Mouse (Mus musculus): ENCODE measurements at regions not wholly inside any gene's neighbourhood (a gene's known extent, or its start where the extent isn't known, plus 50 kb on each side); places are given as distances from the start of the nearest gene placed in this dataset.

DNA sequence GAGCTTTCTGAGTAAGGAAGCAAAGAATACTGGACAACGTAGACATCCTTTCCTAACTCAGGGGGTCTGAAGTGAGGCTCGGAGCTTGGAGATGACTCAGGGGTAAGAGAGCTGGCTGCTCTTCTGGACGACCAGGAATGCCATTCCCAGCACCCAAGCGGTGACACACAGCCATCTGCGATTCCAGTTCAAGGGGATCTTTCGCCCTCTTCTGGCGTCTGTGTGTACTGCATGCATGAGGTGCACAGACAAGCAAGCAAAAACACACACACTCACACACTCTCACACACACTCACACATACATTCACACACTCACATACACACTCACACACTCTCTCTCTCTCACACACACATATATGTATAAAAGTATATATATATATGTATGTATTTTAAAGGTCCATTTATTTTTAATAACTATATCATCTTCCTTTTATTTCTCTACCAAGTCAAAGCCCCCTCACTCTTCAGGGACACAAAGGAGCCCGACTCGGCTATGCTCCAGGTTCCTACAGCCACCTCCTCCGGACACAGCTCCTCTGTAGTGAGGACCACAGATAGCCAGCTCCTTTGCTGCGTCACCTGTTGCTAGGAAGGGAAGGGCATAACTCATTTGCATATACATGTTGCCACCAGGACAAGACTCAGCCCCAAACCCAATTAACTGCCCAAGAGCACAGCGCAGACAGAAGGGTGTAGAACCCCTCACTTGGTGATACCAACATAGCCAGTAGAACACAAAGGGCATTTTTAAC is 91.9 kb upstream of the Smad3 start:
- DNase-seq, result no peak

DNA sequence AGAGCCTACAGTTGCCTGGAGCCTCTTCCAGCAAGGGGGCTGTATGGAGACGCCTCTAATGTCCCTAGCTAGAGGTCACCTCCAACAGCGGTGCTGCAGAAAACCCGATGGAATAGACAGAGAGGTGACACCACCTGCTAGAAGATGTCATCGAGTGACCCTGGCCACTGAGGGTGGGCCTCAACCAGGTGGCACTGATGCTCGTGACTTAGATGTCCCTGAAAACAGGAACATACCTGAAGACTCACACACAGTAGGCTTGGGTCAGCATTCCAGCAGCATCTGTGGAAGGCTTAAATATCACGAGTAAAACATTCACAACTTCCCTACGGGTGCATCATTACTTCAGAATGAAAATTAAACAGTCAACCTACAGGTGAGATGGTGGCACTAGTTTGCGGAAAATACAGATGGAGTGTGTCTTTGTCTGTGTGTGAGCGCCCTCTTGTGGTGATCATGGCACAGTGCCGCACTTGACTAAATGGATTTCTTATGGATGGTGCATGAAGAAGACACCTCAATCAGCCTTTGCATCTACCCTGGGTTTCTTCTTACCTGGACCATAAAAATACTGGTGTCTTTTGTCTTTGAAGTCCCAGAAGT is 86.2 kb upstream of the Smad3 start:
- peak; percentile 69 for DNase-seq

DNA sequence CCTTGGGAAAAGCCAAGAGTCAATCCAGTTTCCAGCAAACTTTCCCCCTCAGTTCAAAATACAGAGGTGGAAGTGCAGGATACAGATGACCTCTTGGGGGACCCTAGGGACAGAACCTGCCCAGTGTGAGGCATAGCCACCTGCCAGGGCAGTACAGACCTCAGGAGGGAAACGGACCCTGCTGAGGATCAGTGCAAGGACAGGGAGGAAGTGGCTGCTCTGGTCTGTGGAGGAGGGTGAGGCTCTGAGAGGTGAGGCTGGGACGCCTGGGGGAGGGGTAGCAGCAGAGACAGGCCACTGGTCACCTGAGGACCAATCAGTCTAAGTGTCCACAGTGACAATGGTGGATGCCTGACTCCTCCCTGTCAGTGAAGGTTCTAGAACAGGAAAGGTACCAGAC is 85.6 kb upstream of the Smad3 start:
- no peak for DNase-seq

DNA sequence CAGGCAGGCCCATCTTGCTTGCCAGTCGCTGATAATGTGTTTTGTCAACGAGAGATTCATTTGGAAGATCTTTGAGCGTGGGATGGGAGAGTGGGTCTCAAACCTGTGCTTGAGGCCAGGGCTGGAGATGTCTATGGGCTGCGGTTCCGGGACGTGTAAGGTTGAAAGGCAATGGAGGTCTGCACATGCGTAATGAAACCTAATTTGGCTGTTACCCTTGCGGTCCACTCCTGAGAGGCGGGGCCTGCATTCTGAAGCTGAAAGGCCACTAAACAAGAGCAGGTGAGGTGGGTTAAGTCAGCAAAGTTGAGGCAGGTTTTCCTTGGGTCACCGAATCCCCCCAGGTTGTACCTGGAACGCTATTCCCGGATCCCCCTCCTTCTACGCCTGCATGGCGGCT is 83.3 kb upstream of the Smad3 start:
- no peak for DNase-seq

DNA sequence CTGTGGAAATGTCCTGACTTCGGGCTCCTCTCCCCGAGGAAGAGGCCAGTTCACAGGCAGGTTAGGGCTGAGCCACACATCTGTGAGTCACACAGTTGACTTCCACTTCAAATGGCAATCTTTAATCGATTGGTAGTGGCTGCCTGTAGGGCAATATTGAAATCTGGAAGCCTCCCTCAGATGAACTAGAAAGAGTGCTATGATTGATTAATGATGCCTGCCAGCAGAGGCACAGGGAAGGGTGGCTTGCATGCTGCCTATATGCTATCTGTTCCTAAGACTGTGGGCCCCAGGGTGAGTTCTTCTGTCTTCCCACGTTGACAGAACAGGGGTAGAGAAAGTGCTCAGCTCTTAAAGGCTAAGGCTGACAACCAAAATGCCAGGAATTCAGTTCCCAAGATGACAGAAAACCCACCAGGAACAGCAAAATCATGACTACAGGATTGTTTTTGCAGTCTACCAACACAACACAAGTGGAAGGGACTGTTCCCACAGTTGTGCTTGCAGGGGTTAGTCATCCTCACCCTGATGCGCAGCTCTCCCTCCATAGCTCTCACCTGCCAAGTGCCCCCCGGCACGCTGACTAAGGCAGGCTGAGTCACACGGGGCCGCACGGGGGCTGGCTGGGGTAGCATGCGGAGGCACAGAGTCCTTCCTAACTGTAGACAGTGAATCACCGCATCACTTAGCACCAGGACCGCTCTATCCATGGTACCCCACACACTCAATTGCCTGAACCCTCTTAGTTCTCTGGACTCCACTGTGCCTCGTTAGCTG is 81.4 kb upstream of the Smad3 start:
- DNase-seq, result no peak

DNA sequence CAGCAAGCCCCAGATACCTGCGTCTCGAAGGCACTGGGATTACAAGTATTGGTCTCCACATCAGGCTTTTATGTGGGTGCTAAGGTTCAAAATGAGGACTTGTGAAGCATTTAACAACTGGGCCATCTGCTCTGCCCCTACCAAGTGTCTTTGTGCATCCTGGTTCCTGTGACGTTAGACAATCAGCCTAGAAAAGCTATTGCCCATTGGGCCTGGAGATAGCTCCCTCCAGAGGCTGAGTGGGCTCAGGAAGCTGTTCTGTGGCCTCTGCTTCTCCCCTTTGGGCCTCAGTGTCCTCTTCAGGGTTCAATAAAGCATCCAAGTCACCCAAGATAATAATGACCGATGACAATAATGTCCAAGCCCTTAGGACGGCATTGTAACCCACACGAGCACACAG is 79.8 kb upstream of the Smad3 start:
- no peak for DNase-seq

DNA sequence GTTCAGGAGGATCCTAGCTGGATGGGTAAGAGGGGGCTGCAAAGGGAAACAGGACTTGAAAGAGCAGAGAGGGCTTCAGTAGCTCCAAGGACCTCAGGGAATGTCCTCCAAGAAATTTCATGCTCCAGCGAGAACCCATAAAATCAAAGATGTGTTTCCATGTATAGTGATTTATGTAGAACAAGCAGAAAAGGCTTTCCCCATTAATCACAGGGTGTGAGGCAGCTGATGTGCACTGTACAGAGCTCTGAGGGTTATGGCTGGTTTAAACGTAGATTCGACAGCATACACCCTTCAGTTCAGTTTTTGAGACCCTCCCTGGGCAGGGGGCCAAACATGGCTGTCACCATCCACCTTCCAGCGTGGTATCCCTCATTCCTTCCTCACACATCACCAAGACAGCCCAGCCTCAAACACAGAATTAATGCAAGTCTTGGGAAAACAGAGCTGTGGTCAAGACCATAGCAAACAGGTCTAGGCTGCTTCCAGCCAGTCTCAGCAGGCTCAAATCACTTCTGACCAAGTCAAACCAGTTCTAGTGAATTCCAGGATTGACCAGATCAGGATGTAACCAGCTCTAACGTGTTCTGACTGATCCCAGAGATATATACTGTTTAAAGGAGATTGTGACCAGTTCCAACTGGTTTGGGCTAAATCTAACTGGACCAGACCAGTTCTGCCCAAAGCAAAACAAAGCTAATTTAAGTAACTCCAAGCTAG is 78.9 kb upstream of the Smad3 start:
- no peak for DNase-seq

DNA sequence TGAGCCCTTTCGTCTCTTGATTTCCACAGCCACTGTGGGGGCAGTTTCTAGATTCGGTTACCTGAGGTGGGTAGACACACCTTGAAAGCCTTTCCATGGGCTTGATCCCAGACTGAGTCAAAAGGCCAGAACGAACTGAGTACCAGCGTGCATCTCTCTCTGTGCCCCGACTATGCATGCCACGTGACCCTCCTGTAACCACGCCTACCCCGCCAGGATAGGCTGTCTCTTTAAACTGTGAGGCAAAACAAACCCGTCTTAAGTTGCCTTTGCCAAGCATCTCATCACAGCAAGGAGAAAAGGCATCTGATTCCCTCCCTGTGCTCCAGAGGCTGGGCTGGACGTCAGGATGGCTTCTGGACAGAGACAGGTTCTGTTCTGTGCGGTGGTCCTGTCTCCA is 78.2 kb upstream of the Smad3 start:
- DNase-seq, result no peak

DNA sequence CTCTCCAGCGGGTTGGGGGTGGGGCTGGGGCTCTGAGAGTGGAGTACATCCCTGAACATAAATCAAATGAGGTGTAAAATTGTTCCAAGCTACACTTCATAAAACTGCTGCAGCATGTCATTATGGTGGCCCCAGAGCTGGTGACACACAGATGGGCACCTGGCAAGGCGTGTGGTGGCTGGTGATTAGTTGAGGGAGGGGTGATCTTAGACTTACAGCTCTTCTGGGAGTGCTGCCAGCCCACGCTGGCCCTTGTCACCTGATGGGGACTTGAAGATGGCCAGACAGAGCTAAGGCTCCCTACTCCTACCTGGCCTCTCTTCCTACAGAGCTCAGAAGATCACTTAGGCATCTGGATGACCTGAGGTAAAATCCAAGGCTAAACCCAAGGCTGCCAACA is 76.6 kb upstream of the Smad3 start:
- no peak for DNase-seq

DNA sequence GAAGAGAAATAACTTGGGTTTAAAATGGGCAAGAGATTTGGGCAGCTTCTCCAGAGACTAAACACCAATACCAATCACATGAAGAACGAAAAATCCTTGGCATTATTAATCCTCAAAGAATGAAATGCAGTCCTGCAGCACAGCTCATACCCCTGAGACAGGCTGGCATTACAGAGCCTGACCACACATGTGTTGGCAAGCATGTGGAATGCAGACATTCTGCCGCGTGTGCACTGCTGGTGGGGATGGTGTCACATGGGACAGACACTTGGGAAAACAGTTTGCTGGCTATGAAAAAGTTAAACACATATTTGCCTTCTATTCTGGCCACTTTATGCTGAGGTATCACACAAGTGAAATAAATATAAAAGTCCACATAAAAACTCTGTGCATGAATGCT is 60.4 kb upstream of the Smad3 start:
- no peak for DNase-seq

DNA sequence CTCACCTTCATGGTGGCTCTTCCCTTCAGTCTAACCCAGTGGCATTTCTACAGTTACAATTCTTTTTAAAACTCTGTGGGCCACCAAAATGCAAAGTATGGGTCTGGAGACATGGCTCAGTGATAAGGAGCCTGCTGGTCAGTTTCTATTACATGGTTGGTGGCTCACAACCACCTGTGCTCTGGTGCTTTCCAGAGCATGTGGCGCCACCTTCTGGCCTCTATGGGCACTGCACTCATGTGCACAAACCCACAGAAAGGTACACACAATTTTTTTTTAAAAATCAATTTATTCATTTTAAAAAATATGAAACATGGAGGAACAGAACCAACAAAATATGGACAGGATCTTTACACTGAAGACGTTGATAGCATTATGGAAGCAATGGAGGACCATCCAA is 58.7 kb upstream of the Smad3 start:
- DNase-seq, result no peak

DNA sequence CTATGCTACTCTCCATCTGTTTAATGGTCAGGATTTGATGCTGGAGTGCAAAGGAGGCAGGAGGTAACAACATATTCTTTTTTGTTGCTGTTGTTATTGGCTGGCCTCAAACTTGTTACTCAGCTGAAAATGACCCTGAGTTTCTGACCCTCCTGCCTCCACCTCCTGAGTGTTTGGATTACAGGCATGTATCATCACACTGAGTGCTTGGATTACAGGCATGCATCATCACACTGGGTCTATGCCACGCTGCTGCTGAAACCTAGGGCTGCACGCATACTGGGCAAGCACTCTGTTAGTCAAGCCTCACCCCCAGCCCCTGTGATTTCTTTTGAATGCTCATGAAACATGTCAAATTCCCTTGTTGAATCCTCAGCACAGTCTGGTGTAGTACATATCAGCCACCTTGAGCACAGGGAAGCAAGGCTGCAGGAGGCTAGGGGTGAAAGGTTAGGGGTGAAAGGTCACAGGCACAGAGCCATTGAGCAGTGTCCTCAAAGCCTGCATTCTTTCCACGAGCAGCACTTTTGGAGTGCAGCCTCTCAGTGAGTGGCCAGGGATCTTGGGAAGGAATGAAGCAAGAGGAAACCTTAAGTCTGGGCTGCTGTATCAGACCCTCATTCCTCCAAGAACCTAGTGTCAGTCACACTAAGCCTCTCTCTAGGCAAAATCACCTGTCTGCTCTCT is 52.2 kb upstream of the Smad3 start:
- DNase-seq, result no peak

Measured in cerebellum, adult 8-10 months (tissue).